Mouse (Mus musculus) liver, embryonic 14.5 days (tissue): Measurements from ENCODE around the gene Slc17a3. TPM values are rescaled to one million over a fixed set of nuclear protein-coding genes. Genes with fewer than 3 reads are reported as not detected.
A peak's percentile ranks its signal among the peaks of the same experiment; 100 is the strongest.

ENCODE experiments used
- ATAC-seq: fragments of 200-750 bp; cut with Nextera tagmentation; 2 replicates; pipeline ENCODE4 v1.8.0; 2017; ENCODE audit warnings: moderate number of reproducible peaks, mild to moderate bottlenecking, moderate library complexity; ENCODE audit not compliant: insufficient read depth
- DNase-seq, 3 experiments: peaks; one replicate each; pipeline ENCODE4 v3.0.0-alpha.2; 2012 to 2013; ENCODE audit warnings: low read depth in 3 of 3, low spot score in 3 of 3
- H3K27ac ChIP-seq: fragments of 300-500 bp; sonication (generic); 2 replicates; pipeline ENCODE4 v1.5.1; 2014; ENCODE audit warnings: moderate library complexity, mild to moderate bottlenecking, control low read depth, inconsistent platforms
- H3K27me3 ChIP-seq: fragments of 300-500 bp; sonication (generic); 2 replicates; pipeline ENCODE4 v1.6.1; 2014; ENCODE audit warnings: mild to moderate bottlenecking, low read length, moderate library complexity; ENCODE audit not compliant: control insufficient read depth, insufficient read depth
- H3K36me3 ChIP-seq: fragments of 300-500 bp; sonication (generic); replicated peaks from 2 replicates; pipeline ENCODE4 v1.6.1; 2014; ENCODE audit warnings: low read depth; ENCODE audit not compliant: control insufficient read depth, insufficient read depth
- H3K4me1 ChIP-seq, 2 experiments: fragments of 200-500 bp in 1 of 2; fragments of 300-500 bp in 1 of 2; sonication (generic) in 1 of 2; replicated peaks; 2 replicates each; pipeline ENCODE4 v1.6.1; 2012 to 2014; ENCODE audit warnings: antibody characterized with exemption in 1 of 2, inconsistent platforms in 1 of 2, low read length in 1 of 2; ENCODE audit not compliant: control insufficient read depth in 2 of 2, insufficient read depth in 2 of 2
- H3K4me2 ChIP-seq: fragments of 300-500 bp; sonication (generic); 2 replicates; pipeline ENCODE4 v1.6.1; 2014; ENCODE audit warnings: low read depth, mild to moderate bottlenecking, control low read depth, moderate library complexity
- H3K4me3 ChIP-seq, 2 experiments: fragments of 200-500 bp in 1 of 2; fragments of 300-500 bp in 1 of 2; sonication (generic) in 1 of 2; 2 replicates each; pipeline ENCODE4 v1.5.1; 2012 to 2014; ENCODE audit warnings: low read depth in 2 of 2, low read length in 2 of 2, mild to moderate bottlenecking in 2 of 2, control low read depth in 1 of 2, inconsistent platforms in 1 of 2, moderate library complexity in 1 of 2; ENCODE audit not compliant: insufficient read depth in 1 of 2
- H3K9ac ChIP-seq: fragments of 300-500 bp; sonication (generic); replicated peaks from 2 replicates; pipeline ENCODE4 v1.6.1; 2014; ENCODE audit warnings: mild to moderate bottlenecking, control low read depth, moderate library complexity
- H3K9me3 ChIP-seq: fragments of 300-500 bp; sonication (generic); 2 replicates; pipeline ENCODE4 v1.6.1; 2016; ENCODE audit warnings: low read length, mixed read lengths; ENCODE audit not compliant: control insufficient read depth
- CTCF ChIP-seq: IDR thresholded peaks from 2 replicates; pipeline ENCODE4 v1.5.1; 2016; ENCODE audit warnings: antibody characterized with exemption, low read depth, control low read depth
- EP300 ChIP-seq: IDR thresholded peaks from 2 replicates; pipeline ENCODE4 v1.6.1; 2016; ENCODE audit warnings: antibody characterized with exemption, low read depth
- WGBS: fragments of 180-500 bp; shearing (Covaris S2); extraction: QIAGEN DNeasy Blood & Tissue Kit; methylation state at CpG from one replicate; pipeline ENCODE4 v1.1.7; 2014; ENCODE audit not compliant: insufficient replicate concordance; 5-methylcytosine and 5-hydroxymethylcytosine counted together
- polyA plus RNA-seq, 2 experiments: library from polyadenylated mRNA; depleted of rRNA in 1 of 2; stranded (reverse) in 1 of 2; unstranded in 1 of 2; fragments of >200 nt; fragmentation: Nextera tagmentation in 1 of 2; extraction: Ambion mirVana in 1 of 2; gene quantifications; 2 replicates each; pipeline versions ENCODE4 v1.2.1 to v1.2.3; 2012 to 2014

Slc17a3 gene
- polyA plus RNA-seq, 2 experiments: 3.8 to 4.7 TPM

- Histone ChIP-seq H3K27ac (no peak overlapping the region), H3K4me2 (no peak overlapping the region), H3K4me1 (no peaks in the 10 kb centered on the region; a peak in 1 of 4 replicates), H3K9me3 (no peaks in the 10 kb centered on the region), H3K9ac (no peak overlapping the region), H3K36me3 (no peaks in the 10 kb centered on the region), H3K4me3 (no peak overlapping the region), H3K27me3 (no peaks in the 10 kb centered on the region)
- DNase-seq (no peak), ATAC-seq (no peak)
- no peak for TF ChIP-seq EP300
- TF ChIP-seq CTCF: no peak
- 73% methylated on average over 5 of the region's 5 CpGs for WGBS
These were observed 4.4 kb upstream of the Slc17a3 start for GRCm38 (mm10) chr13:23834836-23835235.

DNA sequence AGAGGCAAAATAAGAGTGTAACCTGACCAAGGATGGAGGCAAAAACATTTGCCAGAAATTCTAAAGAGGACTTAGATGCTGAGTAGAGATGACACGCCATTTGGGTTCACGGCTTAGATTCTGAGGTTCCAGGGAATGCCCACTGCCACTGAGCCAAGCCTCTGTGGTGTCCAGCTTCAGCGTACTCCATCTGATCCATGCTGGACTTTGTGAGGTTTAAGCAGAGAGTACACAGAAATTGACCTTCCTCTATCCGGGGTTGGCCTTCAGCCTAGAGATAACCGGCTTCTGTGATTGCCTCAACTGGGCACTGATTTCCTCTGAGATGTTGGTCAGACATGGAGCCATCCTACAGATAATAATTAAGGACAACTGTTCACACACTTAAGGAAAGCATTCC, 2.6 kb upstream of the Slc17a3 start:
- Histone ChIP-seq H3K36me3 (no peaks in the 10 kb centered on the region), H3K9ac (no peak overlapping the region), H3K4me2 (no peak overlapping the region; the same call in 1 of the 2 replicates), H3K27me3 (no peaks in the 10 kb centered on the region), H3K4me1 (no peaks in the 10 kb centered on the region; a peak in 1 of 4 replicates), H3K27ac (no peak overlapping the region), H3K4me3 (no peak overlapping the region), H3K9me3 (no peaks in the 10 kb centered on the region)
- DNase-seq (peak in 2 of 3 experiments; percentile 4 to 12), ATAC-seq (0 out of 2 replicates have a peak, but pooled peaks have one; percentile 39)
- TF ChIP-seq CTCF (no peak), EP300 (no peak)
- 70% methylated on average over 5 of the region's 5 CpGs for WGBS

DNA sequence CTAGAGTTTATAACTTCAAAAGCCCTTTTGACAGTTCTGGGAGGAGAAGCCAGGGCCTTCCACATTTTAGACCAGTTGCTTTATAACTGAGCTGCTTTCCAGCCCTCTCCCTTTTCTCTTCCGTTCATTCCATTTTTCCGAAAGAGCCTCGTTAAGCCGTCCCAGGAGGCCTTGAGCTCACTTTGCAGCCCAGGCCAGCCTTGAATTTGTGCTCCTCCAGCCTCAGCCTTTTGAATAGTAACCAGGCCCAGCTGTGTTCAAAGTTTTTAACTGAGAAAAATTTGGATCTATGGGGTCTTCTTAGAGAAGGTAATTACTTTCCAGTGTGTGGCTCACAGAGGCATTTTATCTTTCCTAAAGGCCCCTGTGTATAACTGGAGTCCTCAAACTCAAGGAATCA, 6.6 kb downstream of the Slc17a3 start:
- Histone ChIP-seq H3K4me3 (no peak overlapping the region), H3K27me3 (no peaks in the 10 kb centered on the region), H3K4me1 (no peaks in the 10 kb centered on the region), H3K9me3 (no peaks in the 10 kb centered on the region), H3K4me2 (no peak overlapping the region), H3K27ac (no peak overlapping the region), H3K36me3 (no peaks in the 10 kb centered on the region), H3K9ac (no peak overlapping the region)
- TF ChIP-seq EP300 (no peak), CTCF (no peak)
- ATAC-seq: no peak
- 76% methylated on average over 4 of the region's 4 CpGs for WGBS
- DNase-seq: no peak

DNA sequence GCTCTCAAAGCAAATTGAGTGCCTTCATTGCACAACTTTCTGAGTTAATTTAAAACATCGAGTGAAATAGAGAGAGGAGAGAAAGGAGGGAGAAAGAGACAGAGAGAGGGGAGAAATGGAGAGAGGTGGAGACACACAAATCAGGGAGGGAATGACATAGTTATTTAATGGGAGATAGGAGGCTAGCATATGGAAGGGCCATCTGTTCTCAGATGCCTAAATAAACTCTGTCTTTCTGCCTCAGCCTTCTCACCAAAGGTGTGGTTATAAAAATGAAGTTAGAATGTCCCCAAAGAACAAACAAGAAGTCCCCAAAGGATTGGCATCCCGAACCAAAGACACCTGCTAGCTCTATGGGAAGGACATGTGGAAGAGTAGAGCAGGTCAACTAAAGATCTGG, 10.1 kb downstream of the Slc17a3 start:
- Histone ChIP-seq H3K4me3 (no peak overlapping the region), H3K4me1 (no peaks in the 10 kb centered on the region), H3K4me2 (no peak overlapping the region), H3K9ac (no peak overlapping the region), H3K36me3 (no peaks in the 10 kb centered on the region), H3K27me3 (no peaks in the 10 kb centered on the region), H3K27ac (no peak overlapping the region), H3K9me3 (no peaks in the 10 kb centered on the region)
- ATAC-seq: no peak
- no peak for DNase-seq
- WGBS: 36% methylated on average over 2 of the region's 2 CpGs
- TF ChIP-seq EP300: no peak
- no peak for TF ChIP-seq CTCF

DNA sequence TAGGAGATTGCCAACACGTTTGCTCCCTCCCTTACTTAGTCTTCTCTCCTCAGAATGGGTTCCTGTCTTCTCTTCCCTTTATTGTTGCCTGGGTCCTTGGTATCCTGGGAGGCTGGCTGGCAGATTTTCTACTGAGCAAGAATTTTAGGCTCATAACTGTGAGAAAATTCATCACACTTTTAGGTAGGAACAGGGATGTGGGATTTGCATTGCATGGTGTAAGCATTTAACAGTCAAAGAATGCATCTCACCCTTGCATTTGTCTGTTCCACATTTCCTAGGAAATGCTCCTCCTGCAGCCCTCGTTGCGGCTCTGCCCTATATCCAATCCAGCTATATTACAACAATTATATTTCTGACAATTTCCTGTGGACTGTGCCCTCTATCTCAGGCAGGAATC, 17.2 kb downstream of the Slc17a3 start:
- H3K9ac ChIP-seq: no peak overlapping the region
- no peak for DNase-seq

More for the DNA sequence above, 17.2 kb downstream of the Slc17a3 start:
- H3K4me2 ChIP-seq: no peak overlapping the region
- 55% methylated on average over 3 of the region's 3 CpGs for WGBS
- TF ChIP-seq CTCF (no peak), EP300 (no peak)
- no peaks in the 10 kb centered on the region for H3K27me3 ChIP-seq
- H3K4me1 ChIP-seq: no peaks in the 10 kb centered on the region
- H3K9me3 ChIP-seq: no peaks in the 10 kb centered on the region
- no peak for ATAC-seq
- no peaks in the 10 kb centered on the region for H3K36me3 ChIP-seq
- no peak overlapping the region for H3K27ac ChIP-seq
- H3K4me3 ChIP-seq: no peak overlapping the region
